Mouse (Mus musculus) ES-E14 (cell line): ENCODE measurements at regions not wholly inside any gene's neighbourhood (a gene's known extent, or its start where the extent isn't known, plus 50 kb on each side); places are given as distances from the start of the nearest gene placed in this dataset.

Experiments
- HCFC1 ChIP-seq: IDR thresholded peaks from 2 replicates; pipeline ENCODE4 v1.6.1; 2012; ENCODE audit warnings: low read length, inconsistent platforms, borderline replicate concordance; ENCODE audit not compliant: insufficient read depth
- ZC3H11A ChIP-seq: IDR thresholded peaks from 2 replicates; pipeline ENCODE4 v1.6.1; 2012; ENCODE audit warnings: low read depth, mild to moderate bottlenecking, inconsistent platforms, low read length, borderline replicate concordance

DNA sequence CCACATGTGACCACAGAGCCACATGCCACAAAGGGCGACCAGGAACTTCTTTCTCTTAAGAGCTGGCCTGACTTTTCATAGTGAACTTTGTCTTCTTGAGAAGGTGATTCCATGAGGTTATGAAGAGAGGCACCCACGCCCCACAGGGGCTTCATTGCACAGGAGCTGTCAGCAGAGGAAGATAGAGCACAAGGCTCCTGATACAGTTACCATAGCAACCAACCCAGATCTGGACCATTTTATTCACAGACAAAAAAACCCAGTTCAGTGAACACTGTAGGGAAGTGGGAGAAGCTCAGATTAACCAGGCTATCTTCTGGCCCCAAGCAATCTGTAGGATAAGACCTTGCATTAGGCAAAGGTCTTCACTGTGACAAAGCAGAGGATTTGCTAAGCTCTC, 179.2 kb downstream of the Il20rb start:
- TF ChIP-seq HCFC1 (no peak), ZC3H11A (no peak)
